Mouse (Mus musculus): ENCODE measurements around the gene Tollip. TPM values are rescaled to one million over a fixed set of nuclear protein-coding genes. Genes with fewer than 3 reads are reported as not detected.

Gene Tollip
- polyA plus RNA-seq, 1 experiment from 2014 or later: 50.7 TPM

DNA sequence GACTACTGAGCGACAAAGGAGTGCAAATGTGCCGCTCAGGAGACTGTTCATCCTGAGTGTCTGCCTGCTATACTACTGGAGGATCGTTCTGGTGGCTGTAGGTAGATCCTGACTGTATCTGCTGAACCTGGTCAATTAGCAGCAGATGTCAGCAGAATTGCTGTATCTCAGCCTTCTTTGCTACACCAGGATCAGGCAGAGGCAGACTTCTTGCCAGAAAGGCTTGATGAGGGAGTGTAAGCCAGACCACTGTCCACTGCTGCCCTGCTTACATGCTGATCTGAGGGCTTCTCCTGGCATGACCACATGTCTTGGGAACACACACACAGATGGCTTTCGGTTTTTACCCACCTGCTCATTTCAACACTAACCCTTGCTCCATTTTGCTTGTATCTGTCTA, 33.5 kb upstream of the Tollip start:
- no peak overlapping the region for H3K4me3 ChIP-seq
- H3K4me1 ChIP-seq: peaks cover 12% of the 10 kb centered on the region
- H3K4me2 ChIP-seq: no peak overlapping the region
- no peak for ATAC-seq (ENCODE audit: borderline replicate concordance, extremely low read depth, low FRiP score, low TSS enrichment)
- H3K9ac ChIP-seq: no peak overlapping the region
- H3K27ac ChIP-seq: no peak overlapping the region
- H3K27me3 ChIP-seq: peaks cover 68% of the 10 kb centered on the region
- no peaks in the 10 kb centered on the region for H3K36me3 ChIP-seq
- H3K9me3 ChIP-seq: no peaks in the 10 kb centered on the region
- 87% methylated on average over 4 of the region's 4 CpGs for WGBS

DNA sequence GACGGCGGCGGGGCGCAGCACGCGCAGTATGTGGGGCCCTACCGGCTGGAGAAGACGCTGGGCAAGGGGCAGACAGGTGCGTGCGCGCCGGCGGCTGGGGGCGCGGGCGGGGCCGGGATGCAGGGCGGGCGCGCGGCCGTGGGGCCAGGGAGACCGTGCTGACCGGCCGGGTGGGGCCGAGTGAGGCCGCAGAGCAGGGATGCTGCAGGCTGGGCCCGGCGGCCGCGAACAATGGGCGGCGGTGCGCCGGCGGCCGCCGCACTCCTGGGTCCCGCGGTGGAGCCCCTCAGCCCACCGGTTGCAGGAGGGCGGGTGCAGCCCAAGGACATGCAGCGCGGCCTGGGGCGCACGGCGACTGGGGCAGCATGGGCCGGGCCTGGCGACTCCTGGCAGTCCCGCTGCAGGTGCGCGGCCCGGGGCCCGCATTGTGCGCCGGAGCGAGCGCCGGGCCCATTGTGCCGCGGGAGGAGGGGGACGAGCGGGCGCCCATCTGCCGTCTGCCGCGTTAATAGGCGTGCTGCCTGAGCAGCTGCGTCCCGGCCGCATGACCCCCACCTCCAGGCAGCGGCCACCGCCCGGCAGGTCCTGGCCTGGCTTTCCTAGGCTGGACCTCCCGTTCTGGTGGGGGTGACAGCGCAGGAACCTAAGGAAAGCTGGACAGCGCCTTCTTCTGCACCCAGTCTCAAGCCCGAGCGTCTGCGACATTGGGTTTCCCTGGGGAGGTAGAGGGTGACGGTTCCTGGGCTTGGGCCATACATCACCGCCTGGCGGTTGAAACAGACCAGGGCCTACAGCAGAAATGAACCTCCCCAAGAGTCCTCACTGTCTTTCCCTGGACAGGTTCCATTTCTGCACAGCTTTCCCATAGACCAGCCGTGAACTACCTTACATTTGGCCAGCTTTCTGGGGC, 32.1 kb upstream of the Tollip start:
- peak overlapping the region; percentile 90 for H3K4me2 ChIP-seq
- peak; percentile 23; the same call in 1 of the 2 replicates for ATAC-seq (ENCODE audit: borderline replicate concordance, extremely low read depth, low FRiP score, low TSS enrichment)
- peak overlapping the region; percentile 43 for H3K4me3 ChIP-seq
- no peak overlapping the region for H3K9ac ChIP-seq
- no peaks in the 10 kb centered on the region for H3K36me3 ChIP-seq
- no peaks in the 10 kb centered on the region for H3K9me3 ChIP-seq
- no peak overlapping the region for H3K27ac ChIP-seq
- peaks cover 82% of the 10 kb centered on the region for H3K27me3 ChIP-seq
- WGBS: 2% methylated on average over 78 of the region's 84 CpGs
- peaks cover 12% of the 10 kb centered on the region for H3K4me1 ChIP-seq

DNA sequence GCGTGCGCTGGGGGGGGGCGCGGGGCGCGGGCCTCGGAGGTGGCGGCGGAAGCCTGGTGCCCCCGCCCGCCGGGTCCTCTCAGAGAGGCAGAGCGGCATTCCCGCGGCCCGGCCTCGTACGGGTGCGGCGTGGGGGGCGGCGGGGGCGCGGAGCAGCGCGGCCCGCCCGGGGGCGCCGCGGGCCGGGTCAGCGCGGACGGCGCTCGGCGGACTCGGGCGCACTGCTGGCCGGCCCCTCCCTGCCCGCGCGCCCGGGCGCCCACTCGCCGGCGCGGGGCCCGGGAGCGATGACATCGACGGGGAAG, 31.4 kb upstream of the Tollip start:
- no CpG with 5 or more reads among the region's 54 CpGs for WGBS
- Histone ChIP-seq H3K27ac (no peak overlapping the region), H3K9me3 (no peaks in the 10 kb centered on the region), H3K4me3 (peak overlapping the region; percentile 43), H3K27me3 (peaks cover 84% of the 10 kb centered on the region), H3K4me1 (peaks cover 12% of the 10 kb centered on the region), H3K36me3 (no peaks in the 10 kb centered on the region), H3K4me2 (peak overlapping the region; percentile 90), H3K9ac (no peak overlapping the region)
- ATAC-seq (ENCODE audit: borderline replicate concordance, extremely low read depth, low FRiP score, low TSS enrichment): peak; percentile 44; the same call in 1 of the 2 replicates

DNA sequence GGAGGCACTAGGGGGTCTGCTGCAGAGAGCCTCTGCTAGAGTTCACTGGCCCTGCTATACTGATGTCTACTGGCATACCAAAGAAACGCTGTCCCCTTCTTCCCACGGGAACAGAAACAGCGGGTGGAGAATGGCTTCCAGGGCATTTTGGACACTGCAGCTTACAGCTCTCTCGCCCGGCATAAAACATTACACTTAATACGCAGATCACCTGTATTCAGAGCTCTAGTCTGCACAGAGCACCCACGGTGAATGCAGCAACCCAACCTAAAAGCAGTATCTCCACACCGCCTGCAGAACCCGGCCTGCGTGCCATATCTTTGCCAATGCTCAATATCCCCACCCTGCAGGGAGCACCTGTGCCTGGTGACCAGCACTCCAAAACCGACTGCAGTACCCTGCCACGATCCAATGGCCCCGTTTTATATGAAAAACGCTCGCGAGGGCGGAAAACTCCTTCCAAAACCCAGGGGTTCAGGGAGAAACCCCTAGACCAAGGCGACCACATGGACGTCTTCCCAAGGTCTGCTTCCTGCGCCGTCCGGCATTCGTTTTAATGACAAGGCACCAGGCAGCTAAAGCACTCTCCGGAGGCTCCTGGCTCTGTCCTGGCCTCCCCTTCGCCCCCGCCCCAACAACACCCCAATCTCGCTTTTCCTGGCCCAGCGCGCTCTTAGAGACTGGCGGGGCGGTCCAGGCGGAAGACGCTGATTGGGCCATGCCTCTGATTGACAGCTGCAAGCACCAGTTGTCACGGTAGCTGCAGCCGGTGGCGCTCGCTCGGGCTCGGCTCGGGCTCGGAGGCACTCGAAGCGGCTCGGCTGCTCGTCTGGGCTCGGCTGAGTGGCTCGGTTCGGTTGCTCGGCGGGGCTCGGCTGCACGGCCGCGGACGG, 30.8 kb upstream of the Tollip start, which contains the start of gene Brsk2:
Gene Brsk2, plus strand, starts transcription at position 846 of the 893 bp plus-strand sequence.
- Histone ChIP-seq H3K27ac (no peak within 1 kb of the TSS), H3K36me3 (no peaks in the 10 kb centered on the region), H3K27me3 (peaks cover 86% of the 10 kb centered on the region), H3K9ac (no peak within 1 kb of the TSS), H3K4me1 (peaks cover 12% of the 10 kb centered on the region), H3K4me2 (peak within 1 kb of the TSS; percentile 90), H3K9me3 (no peaks in the 10 kb centered on the region), H3K4me3 (peak within 1 kb of the TSS; percentile 43)
- 3% methylated on average over 52 of the region's 55 CpGs for WGBS
- peak; percentile 94 for ATAC-seq (ENCODE audit: borderline replicate concordance, extremely low read depth, low FRiP score, low TSS enrichment)

DNA sequence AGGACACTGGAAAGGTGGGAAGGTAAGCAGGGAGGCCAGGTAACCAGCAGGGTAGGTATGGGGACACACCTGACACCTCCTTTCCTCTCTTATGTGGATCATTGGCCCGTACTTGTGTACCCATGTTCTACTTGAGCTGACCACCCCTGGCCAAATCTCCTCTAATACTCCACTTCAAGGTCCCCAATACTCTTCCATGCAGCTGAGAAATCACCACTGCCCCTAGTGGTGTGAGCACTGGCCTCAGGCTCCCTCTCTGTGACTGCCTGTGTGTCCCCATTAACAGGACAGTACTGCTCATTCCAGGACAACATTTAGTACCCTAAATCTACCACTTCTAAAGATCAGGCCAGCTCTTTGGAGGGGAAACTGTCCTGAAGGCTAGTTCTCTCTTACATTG, 29.7 kb upstream of the Tollip start:
- H3K9me3 ChIP-seq: no peaks in the 10 kb centered on the region
- H3K36me3 ChIP-seq: no peaks in the 10 kb centered on the region
- 100% methylated on average over 1 of the region's 1 CpGs for WGBS

DNA sequence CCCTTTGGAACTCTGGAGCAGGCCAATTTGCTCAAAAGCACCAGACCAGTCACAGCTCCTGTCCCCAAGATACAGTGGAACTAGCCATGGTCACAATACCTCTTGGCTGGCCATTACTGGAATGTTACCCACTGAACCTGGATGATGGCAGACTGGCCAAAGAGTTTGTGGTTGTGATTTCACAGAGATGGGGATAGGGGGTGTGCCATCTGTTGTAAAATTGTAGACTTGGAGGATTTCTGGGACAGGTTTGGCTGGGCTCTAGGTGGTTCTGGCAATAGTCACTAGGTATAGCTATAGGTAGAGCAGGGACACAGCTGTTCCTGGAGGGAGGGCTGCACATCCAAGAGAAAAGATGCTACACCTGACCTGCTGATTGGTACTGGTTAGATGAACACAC, 29.2 kb upstream of the Tollip start:
- no peak overlapping the region for H3K4me2 ChIP-seq
- H3K27ac ChIP-seq: no peak overlapping the region
- H3K9ac ChIP-seq: no peak overlapping the region
- H3K4me1 ChIP-seq: peaks cover 12% of the 10 kb centered on the region
- H3K9me3 ChIP-seq: no peaks in the 10 kb centered on the region
- H3K27me3 ChIP-seq: peaks cover 74% of the 10 kb centered on the region
- H3K4me3 ChIP-seq: no peak overlapping the region
- ATAC-seq (ENCODE audit: borderline replicate concordance, extremely low read depth, low FRiP score, low TSS enrichment): no peak
- no peaks in the 10 kb centered on the region for H3K36me3 ChIP-seq

More for the DNA sequence above, 29.7 kb upstream of the Tollip start:
- no peak overlapping the region for H3K27ac ChIP-seq
- no peak for ATAC-seq (ENCODE audit: borderline replicate concordance, extremely low read depth, low FRiP score, low TSS enrichment)
- no peak overlapping the region for H3K9ac ChIP-seq
- no peak overlapping the region for H3K4me2 ChIP-seq
- H3K4me1 ChIP-seq: peaks cover 12% of the 10 kb centered on the region
- H3K27me3 ChIP-seq: peaks cover 78% of the 10 kb centered on the region
- no peak overlapping the region for H3K4me3 ChIP-seq

DNA sequence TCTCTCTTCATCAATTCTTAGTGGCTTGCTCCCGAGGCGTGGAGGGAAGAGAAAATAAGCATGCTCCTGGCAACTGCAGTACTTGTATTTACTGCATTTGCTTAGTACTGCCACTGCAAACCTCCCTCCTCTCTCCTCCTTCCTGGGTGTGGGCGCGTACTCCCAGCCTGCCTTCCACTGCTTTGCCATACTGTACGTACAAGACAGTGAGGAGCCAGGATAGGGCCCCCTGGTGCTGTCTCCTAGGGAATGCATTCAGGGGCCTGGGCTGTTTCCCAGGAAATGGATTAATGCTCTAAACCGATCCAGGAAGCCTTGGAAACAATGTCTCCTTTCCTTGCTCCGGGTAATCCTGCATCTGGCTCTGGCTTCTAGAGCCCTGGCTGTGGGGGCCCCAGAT, 27.6 kb upstream of the Tollip start:
- H3K27me3 ChIP-seq: peaks cover 58% of the 10 kb centered on the region

DNA sequence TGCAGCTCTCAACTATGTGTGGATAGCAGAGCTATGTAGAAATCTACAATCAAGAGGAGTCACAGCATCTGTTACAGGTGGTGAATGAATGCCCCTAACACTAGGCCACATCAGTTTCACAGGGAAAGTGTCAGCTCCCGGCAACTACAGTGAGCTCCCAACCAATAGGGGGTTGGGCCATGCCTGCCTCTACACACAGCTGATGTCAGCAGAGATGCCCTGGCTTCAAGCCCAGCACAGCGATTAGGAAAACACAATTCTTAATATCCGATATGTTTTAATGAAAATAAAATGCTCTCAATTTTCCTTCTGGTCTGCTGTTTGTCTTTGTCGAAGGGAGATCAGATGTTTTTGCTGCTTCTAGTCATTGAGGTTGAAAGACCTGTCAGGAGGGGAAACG, 25.1 kb upstream of the Tollip start:
- no peak for ATAC-seq (ENCODE audit: borderline replicate concordance, extremely low read depth, low FRiP score, low TSS enrichment)

More for the DNA sequence above, 27.6 kb upstream of the Tollip start:
- Histone ChIP-seq H3K4me1 (peaks cover 12% of the 10 kb centered on the region), H3K36me3 (no peaks in the 10 kb centered on the region), H3K4me3 (no peak overlapping the region), H3K9me3 (no peaks in the 10 kb centered on the region), H3K4me2 (no peak overlapping the region), H3K9ac (no peak overlapping the region), H3K27ac (no peak overlapping the region)
- 24% methylated on average over 7 of the region's 7 CpGs for WGBS
- ATAC-seq (ENCODE audit: borderline replicate concordance, extremely low read depth, low FRiP score, low TSS enrichment): no peak

DNA sequence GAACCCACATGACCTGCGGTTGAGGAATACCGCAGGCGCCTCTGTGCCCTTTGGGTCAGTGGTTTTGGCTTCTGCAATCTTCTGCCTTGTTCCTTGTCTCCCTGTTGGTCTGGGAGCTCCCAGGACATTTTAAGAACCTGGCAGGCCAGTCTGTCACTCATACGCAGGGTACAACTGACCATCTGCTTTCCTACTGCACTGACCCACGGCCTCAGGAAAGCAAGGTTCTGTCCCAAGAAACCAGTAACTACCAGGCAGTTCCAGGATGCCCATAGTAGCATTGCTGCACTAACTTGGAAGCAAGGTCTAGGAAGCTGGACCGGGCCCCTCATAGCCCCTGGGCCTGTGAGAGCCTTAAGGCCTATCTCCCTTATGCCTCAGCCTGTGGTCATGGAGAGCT, 16.6 kb upstream of the Tollip start:
- Histone ChIP-seq H3K27me3 (no peaks in the 10 kb centered on the region; the same call in 1 of the 2 replicates), H3K4me2 (no peak overlapping the region)
- WGBS: 91% methylated on average over 6 of the region's 6 CpGs

More for the DNA sequence above, 25.1 kb upstream of the Tollip start:
- WGBS: 66% methylated on average over 5 of the region's 5 CpGs
- H3K9me3 ChIP-seq: no peaks in the 10 kb centered on the region
- H3K4me3 ChIP-seq: no peak overlapping the region
- no peaks in the 10 kb centered on the region for H3K36me3 ChIP-seq
- H3K9ac ChIP-seq: no peak overlapping the region
- no peak overlapping the region for H3K4me2 ChIP-seq
- no peaks in the 10 kb centered on the region for H3K4me1 ChIP-seq
- H3K27me3 ChIP-seq: peaks cover 33% of the 10 kb centered on the region
- H3K27ac ChIP-seq: no peak overlapping the region

DNA sequence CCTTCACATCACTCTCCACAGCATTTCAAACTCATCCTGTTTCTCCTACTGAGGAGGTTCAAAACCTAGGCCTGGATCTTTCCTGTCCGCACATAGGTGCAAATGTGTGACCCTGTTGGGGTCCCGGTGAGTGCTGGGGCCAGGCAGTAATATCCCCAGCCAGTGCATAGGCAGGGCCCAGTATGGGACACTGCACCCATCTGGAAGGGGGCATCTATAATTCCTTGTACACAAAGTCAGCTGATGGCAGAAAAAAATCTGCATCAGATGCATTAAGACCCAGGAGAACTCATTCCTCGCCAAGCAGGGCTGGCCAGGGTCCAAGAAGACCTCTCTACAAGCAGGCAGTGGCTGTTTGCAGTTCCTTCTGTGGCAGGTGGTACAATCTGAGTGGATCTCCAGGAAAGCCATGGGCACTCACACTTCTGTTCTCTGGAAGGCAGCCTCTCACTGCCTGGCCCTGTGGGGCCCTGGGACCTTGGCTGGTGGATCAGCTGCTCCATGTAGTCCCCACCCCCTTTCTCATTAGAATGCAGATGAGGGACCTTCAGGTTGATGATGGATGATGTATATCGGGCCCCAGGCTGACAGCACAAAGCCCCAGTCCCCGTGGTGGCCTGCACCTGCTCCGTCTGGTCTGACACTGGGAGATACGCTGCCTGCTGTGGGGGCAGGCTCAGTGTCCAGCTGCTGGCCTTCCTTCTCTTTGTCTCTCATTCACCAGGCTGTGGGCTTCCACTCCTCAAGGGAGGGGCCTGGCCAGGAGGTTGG, 16.0 kb upstream of the Tollip start:
- no peak for ATAC-seq (ENCODE audit: borderline replicate concordance, extremely low read depth, low FRiP score, low TSS enrichment)
- Histone ChIP-seq H3K36me3 (no peaks in the 10 kb centered on the region), H3K9ac (no peak overlapping the region), H3K4me3 (no peak overlapping the region), H3K4me2 (no peak overlapping the region), H3K27me3 (no peaks in the 10 kb centered on the region; the same call in 1 of the 2 replicates), H3K9me3 (no peaks in the 10 kb centered on the region), H3K4me1 (no peaks in the 10 kb centered on the region), H3K27ac (no peak overlapping the region)
- 57% methylated on average over 7 of the region's 7 CpGs for WGBS

More for the DNA sequence above, 16.6 kb upstream of the Tollip start:
- H3K4me1 ChIP-seq: no peaks in the 10 kb centered on the region
- H3K9me3 ChIP-seq: no peaks in the 10 kb centered on the region
- no peaks in the 10 kb centered on the region for H3K36me3 ChIP-seq
- ATAC-seq (ENCODE audit: borderline replicate concordance, extremely low read depth, low FRiP score, low TSS enrichment): no peak
- H3K9ac ChIP-seq: no peak overlapping the region
- H3K27ac ChIP-seq: no peak overlapping the region
- H3K4me3 ChIP-seq: no peak overlapping the region

DNA sequence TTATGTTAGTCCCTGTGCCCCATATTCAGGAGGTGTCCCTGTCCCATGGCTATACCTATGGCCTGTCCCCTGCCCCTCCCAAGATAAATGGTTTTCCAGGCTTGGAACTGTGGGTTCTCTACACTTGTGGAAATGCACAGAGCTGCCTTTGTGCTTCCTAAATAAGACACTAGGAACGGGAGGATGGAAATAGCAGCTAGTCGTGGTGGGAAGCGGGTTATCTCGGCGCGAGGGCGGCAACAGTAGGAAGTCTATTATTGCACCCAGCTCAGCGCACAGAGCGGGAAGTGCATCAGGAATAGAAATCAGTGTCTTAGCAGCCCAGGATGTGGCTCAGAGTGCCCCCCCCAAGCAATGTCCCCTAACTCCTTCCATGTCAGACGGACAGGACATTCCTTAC, 10.3 kb upstream of the Tollip start:
- Histone ChIP-seq H3K4me3 (no peak overlapping the region), H3K27me3 (peaks cover 4% of the 10 kb centered on the region; the same call in 1 of the 2 replicates), H3K27ac (no peak overlapping the region), H3K4me2 (no peak overlapping the region), H3K9me3 (no peaks in the 10 kb centered on the region), H3K4me1 (no peaks in the 10 kb centered on the region), H3K9ac (no peak overlapping the region), H3K36me3 (no peaks in the 10 kb centered on the region)
- ATAC-seq (ENCODE audit: borderline replicate concordance, extremely low read depth, low FRiP score, low TSS enrichment): no peak
- WGBS: 69% methylated on average over 10 of the region's 10 CpGs
